Mouse (Mus musculus) C2C12 (cell line): ENCODE measurements around the gene Tbl3. TPM values are rescaled to one million over a fixed set of nuclear protein-coding genes. Genes with fewer than 3 reads are reported as not detected.
A peak's percentile ranks its signal among the peaks of the same experiment; 100 is the strongest.

Experiments used
- H3K27me3 ChIP-seq: one replicate; pipeline ENCODE4 v1.6.1; 2011; ENCODE audit not compliant: control insufficient read depth, insufficient read depth, insufficient read length
- H3K36me3 ChIP-seq: one replicate; pipeline ENCODE4 v1.6.1; 2011; ENCODE audit not compliant: control insufficient read depth, insufficient read depth
- H3K4me3 ChIP-seq: one replicate; pipeline ENCODE4 v1.5.1; 2011; ENCODE audit warnings: mild to moderate bottlenecking, control low read depth; ENCODE audit not compliant: poor library complexity, insufficient read depth, severe bottlenecking
- H3K79me2 ChIP-seq: one replicate; pipeline ENCODE4 v1.6.1; 2011; ENCODE audit not compliant: control insufficient read depth, insufficient read depth
- H3K79me3 ChIP-seq: one replicate; pipeline ENCODE4 v1.6.1; 2011; ENCODE audit warnings: low read depth, control low read depth
- H3ac ChIP-seq: one replicate; pipeline ENCODE3; 2011; ENCODE audit warnings: low read depth; ENCODE audit not compliant: control insufficient read depth, insufficient read length
- CEBPB ChIP-seq: IDR thresholded peaks from one replicate; pipeline ENCODE4 v1.6.1; 2011; ENCODE audit warnings: low read depth, mild to moderate bottlenecking, control low read depth, moderate library complexity
- CTCF ChIP-seq: IDR thresholded peaks from one replicate; pipeline ENCODE4 v1.5.1; 2011; ENCODE audit not compliant: control insufficient read depth, insufficient read depth, insufficient read length
- FOSL1 ChIP-seq: IDR thresholded peaks from one replicate; pipeline ENCODE4 v1.8.0; 2011; ENCODE audit warnings: mild to moderate bottlenecking, low read length; ENCODE audit not compliant: poor library complexity, insufficient read depth, severe bottlenecking
- MAX ChIP-seq: IDR thresholded peaks from one replicate; pipeline ENCODE4 v1.6.1; 2011; ENCODE audit warnings: mild to moderate bottlenecking, control low read depth
- MYOD1 ChIP-seq: IDR thresholded peaks from one replicate; pipeline ENCODE4 v1.6.1; 2011; ENCODE audit warnings: low read depth; ENCODE audit not compliant: control insufficient read depth, insufficient read length
- MYOG ChIP-seq: IDR thresholded peaks from one replicate; pipeline ENCODE4 v1.6.1; 2011; ENCODE audit not compliant: control insufficient read depth, insufficient read length; ENCODE audit errors: extremely low read depth
- USF1 ChIP-seq: IDR thresholded peaks from one replicate; pipeline ENCODE4 v1.6.1; 2011; ENCODE audit warnings: low read depth, mild to moderate bottlenecking, control low read depth, moderate library complexity
- polyA plus RNA-seq: library from polyadenylated mRNA; unstranded; fragments of >200 nt; fragmentation: generic; extraction: Trizol; gene quantifications from one replicate; pipeline ENCODE4 v1.2.1, GENCODE M21; 2012; ENCODE audit warnings: missing spikeins

Tbl3 gene
- polyA plus RNA-seq, 1 experiment: 83.8 TPM

DNA sequence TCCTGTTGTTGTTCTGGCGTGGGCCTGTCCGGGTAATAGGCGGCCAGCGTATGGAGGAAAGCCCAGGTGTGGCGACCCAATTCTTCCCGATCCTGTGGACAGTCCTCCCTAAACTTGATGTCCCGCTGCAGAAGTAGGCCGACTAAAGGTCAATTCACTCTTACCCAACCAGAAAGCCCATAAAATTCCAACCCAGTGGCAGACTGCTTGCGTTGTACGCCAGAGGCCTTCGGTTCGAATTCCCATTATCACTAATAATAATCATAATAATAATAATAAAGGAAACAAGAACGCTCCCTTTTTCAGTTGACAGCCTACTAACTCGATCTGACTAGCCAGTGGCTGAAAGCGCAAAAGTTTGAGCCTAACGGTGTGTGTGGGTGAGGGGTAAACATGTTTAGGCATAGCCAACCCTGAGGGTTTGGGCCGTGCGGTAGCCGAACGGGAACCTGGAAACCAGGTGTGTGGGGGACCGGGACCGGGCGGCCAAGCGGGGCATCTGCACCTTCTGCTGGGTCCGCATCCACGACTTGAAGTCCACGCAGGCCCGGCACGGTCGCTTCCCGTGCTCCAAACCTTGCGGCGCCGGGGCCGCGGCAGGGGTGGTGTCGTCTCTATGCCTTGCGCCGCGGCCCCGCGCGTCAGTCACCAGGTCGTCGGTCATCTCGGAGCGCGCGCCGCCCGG is 12.0 kb downstream of the Tbl3 start:
- Histone ChIP-seq H3ac (peak overlapping the region; percentile 90), H3K4me3 (peak overlapping the region; percentile 87), H3K36me3 (peaks cover 14% of the 10 kb centered on the region), H3K27me3 (no peaks in the 10 kb centered on the region), H3K79me2 (peaks cover 16% of the 10 kb centered on the region), H3K79me3 (peaks cover 1% of the 10 kb centered on the region)
- TF ChIP-seq MYOD1 (no peak), FOSL1 (no peak), MYOG (no peak), MAX (no peak), CEBPB (no peak), CTCF (no peak)

GRCm38 (mm10) chr17:24692385-24692784 is 15.1 kb downstream of the Tbl3 start:
- peaks cover 7% of the 10 kb centered on the region for H3K36me3 ChIP-seq
- no peak overlapping the region for H3ac ChIP-seq
- H3K79me3 ChIP-seq: peaks cover 1% of the 10 kb centered on the region
- H3K27me3 ChIP-seq: no peaks in the 10 kb centered on the region
- no peak overlapping the region for H3K4me3 ChIP-seq
- H3K79me2 ChIP-seq: peaks cover 16% of the 10 kb centered on the region
- TF ChIP-seq FOSL1: no peak
- no peak for TF ChIP-seq MYOG
- no peak for TF ChIP-seq USF1
- no peak for TF ChIP-seq CEBPB
- TF ChIP-seq MYOD1: no peak
- TF ChIP-seq CTCF: no peak
- TF ChIP-seq MAX: no peak

- Histone ChIP-seq H3K27me3 (no peaks in the 10 kb centered on the region), H3K79me2 (peaks cover 3% of the 10 kb centered on the region), H3ac (peak within 1 kb of the TSS; percentile 24), H3K36me3 (peaks cover 7% of the 10 kb centered on the region), H3K4me3 (peak within 1 kb of the TSS; percentile 21), H3K79me3 (peaks cover under 1% of the 10 kb centered on the region)
- no peak for TF ChIP-seq FOSL1
- no peak for TF ChIP-seq MYOG
- TF ChIP-seq MAX: no peak
- TF ChIP-seq USF1: no peak
- TF ChIP-seq MYOD1: no peak
- no peak for TF ChIP-seq CEBPB
- TF ChIP-seq CTCF: no peak
Measured at GRCm38 (mm10) chr17:24689251-24690081, 18.0 kb downstream of the Tbl3 start, which contains the start of gene Syngr3. TSS of gene Syngr3 (minus strand) at chr17:24689955.

DNA sequence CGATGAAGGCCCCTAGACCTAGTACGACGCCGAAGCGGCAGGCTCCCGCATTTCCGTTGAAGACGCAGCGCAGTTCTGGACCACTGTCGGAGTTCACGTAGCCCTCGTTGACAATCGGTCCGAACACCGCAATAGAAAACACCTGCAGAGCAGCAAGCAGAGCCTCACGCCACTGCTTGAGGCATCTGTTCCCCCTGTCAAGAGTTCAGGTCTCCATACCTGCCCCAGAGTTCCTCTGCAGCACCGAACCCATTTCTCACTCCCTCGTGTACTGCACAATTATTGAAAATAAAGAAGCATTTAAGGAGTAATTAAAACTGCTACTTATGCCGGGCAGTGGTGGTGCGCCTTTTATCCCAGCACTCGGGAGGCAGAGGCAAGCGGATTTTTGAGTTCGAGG is 19.9 kb downstream of the Tbl3 start:
- TF ChIP-seq MYOG (no peak), CEBPB (no peak), CTCF (no peak), USF1 (no peak), MAX (no peak), MYOD1 (no peak), FOSL1 (no peak)
- no peak overlapping the region for H3K4me3 ChIP-seq
- no peaks in the 10 kb centered on the region for H3K79me2 ChIP-seq
- H3K36me3 ChIP-seq: no peaks in the 10 kb centered on the region
- H3K27me3 ChIP-seq: no peaks in the 10 kb centered on the region
- no peak overlapping the region for H3ac ChIP-seq
- H3K79me3 ChIP-seq: no peaks in the 10 kb centered on the region

GRCm38 (mm10) chr17:24687146-24687595 is 20.3 kb downstream of the Tbl3 start:
- H3ac ChIP-seq: no peak overlapping the region
- no peaks in the 10 kb centered on the region for H3K36me3 ChIP-seq
- no peaks in the 10 kb centered on the region for H3K79me3 ChIP-seq
- H3K79me2 ChIP-seq: no peaks in the 10 kb centered on the region
- H3K4me3 ChIP-seq: no peak overlapping the region
- H3K27me3 ChIP-seq: no peaks in the 10 kb centered on the region
- TF ChIP-seq MYOG: no peak
- no peak for TF ChIP-seq FOSL1
- no peak for TF ChIP-seq USF1
- no peak for TF ChIP-seq MYOD1
- no peak for TF ChIP-seq CTCF
- TF ChIP-seq CEBPB: no peak
- TF ChIP-seq MAX: no peak
